Mouse (Mus musculus) adrenal gland, adult 10 weeks (tissue): ENCODE data around the gene Gm20388. TPM values are rescaled to one million over a fixed set of nuclear protein-coding genes. Genes with fewer than 3 reads are reported as not detected.

Experiments
- polyA plus RNA-seq: library from polyadenylated mRNA; stranded (reverse); fragments of 350-450 nt; fragmentation: Illumina TruSeq; extraction: RNeasy Lipid Tissue Mini Kit (QIAGEN cat#74804); gene quantifications from one replicate; pipeline ENCODE4 v1.2.3, GENCODE M21; 2014; ENCODE audit warnings: low read depth, low replicate concordance

Gm20388 gene
- polyA plus RNA-seq, 1 experiment from 2014 or later, result 7.6 TPM

DNA sequence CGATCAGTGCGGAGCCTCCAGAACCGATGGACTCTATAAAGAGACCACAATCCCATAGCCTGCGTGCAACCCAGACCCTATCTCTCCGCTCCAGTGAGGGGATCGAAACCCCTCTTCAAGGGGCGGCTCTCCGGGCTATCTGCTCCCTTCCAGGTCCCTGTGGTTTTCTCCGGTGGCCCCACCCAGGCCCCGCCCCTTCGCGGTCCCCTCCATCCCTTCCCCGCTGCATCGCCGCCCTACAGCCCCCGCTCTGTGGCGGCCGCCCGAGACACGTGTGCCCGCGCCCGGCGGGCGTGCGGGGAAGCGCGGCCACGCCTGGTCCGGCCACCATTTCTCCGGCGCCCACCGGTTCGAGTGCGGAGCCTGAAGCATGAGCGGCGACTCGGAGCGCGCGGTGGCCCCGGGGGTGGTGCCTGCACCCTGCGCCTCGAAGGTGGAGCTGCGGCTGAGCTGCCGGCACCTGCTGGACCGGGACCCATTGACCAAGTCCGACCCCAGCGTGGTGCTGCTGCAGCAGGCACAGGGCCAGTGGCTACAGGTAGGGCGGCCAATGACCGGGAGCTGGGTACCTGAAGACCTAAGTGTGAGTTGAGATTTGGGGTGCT, 3206.6 kb downstream of the Gm20388 start, which contains the start of gene Cpne7:
Gene Cpne7, plus strand, starts transcription at position 248 of the 605 bp plus-strand sequence.

DNA sequence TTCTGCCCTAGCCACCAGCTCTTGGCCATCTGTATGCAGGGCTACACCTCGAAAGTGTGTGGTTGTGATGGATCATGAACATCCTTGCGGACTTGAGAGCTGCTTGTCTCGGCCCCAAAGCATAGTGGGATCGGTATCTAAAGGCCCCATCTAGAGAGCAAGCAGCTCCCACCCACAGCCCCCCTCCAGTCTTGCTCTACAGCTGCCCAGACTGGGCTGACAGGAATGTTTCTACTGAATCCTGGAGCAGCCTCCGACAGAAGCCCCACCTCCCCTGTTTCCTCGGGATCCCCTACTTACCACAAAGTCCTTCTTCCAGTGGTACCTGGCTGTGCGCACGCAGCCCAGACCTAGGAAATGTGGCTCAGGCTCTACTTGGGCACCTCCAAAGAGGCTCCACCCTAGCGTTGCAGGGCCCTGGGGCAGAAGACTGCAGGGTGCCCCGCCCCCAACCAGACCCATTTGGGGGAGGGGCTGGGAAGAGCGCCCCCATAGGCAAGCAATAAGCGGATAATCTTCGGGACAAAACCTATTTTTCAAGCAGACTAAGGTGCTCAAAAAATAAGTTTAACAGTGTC, 3247.3 kb downstream of the Gm20388 start, which contains the start of gene Sult5a1:
Gene Sult5a1, minus strand, starts transcription at position 428 of the 578 bp plus-strand sequence.

DNA sequence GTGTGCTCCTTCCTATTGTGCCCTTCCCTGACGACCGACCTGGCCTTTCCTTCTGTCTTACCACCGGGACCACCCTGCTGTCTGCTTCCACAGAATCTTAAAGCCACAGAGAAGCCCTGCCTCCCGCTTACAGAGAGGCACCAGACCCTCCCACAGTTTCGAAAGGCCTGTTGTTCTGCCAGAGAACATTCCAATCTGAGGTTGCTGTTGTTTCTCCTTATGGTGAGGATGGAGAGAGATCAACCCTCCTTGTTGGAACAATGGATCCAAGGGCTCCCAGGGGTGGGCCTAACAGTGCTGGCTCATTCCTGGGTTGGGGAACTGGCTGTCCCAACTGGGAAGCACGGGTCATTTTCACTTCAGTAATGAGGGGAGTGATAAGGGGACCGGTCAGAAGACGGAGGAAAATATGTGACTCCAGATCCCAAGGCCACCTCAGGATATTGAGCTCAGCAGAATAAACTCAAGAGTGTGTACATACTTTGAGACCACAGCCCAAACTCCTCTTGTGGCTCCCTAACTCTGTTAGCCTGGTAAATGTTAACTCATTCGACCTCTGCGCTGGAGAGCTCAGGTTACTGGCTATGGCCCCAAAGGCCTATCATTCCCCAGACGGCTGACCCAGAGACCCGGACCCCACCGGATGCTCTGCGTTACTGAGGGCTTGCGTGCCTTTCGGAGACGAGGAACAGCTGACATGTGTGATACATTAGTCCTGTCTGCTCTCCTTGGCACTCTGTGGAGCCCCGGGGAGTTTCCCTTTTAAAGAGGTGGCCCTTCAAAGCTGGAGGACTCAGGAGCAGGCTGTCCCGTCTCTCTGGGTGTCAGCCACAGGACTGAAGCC, 3275.1 kb downstream of the Gm20388 start, which contains the start of gene Dpep1:
Gene Dpep1, plus strand, starts transcription at position 677 of the 844 bp plus-strand sequence.

DNA sequence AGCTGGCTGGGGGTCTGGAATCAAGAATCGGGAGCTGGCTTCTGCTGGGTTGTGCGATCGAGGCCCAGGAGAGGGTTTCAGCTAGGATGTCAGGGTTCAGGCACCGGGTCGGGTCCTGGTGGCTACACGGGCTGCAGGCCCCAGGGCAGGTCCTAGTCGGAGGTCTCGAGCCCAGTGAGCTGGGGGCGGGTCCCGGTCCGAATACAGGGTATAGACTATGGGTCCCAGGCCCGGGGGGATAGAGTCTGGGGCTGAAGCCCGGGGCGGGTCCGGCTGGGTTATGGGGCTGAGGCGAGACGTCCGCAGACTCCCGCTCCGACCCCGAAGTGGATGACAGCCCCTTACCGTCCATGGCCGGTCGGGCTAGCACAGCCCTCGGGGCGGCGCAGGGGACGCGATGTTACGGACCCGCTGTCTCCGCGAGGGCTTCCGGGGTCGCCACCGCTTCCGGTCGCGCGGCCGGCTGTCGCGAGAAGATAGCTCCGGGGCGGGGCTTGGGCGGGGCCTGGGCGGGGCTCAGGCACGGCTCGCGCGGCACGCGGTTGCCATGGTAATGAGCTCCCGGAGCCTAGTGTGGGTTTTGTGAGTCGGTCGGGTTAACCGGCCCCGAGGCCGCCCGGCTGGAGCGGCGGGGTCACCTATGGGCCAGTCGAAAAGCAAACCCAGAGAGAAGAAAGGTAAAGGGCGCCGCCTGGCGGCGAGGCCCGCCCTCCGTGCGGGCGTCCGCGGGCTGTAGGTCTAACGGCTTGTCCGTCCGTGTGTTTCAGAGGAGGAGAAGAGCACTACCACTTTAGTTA, 3301.9 kb downstream of the Gm20388 start, which contains the start of the genes Chmp1a and Spata33:
Gene Chmp1a, minus strand, starts transcription at position 443 of the 797 bp plus-strand sequence.
Gene Spata33, plus strand, starts transcription at position 512 of the 797 bp plus-strand sequence.

DNA sequence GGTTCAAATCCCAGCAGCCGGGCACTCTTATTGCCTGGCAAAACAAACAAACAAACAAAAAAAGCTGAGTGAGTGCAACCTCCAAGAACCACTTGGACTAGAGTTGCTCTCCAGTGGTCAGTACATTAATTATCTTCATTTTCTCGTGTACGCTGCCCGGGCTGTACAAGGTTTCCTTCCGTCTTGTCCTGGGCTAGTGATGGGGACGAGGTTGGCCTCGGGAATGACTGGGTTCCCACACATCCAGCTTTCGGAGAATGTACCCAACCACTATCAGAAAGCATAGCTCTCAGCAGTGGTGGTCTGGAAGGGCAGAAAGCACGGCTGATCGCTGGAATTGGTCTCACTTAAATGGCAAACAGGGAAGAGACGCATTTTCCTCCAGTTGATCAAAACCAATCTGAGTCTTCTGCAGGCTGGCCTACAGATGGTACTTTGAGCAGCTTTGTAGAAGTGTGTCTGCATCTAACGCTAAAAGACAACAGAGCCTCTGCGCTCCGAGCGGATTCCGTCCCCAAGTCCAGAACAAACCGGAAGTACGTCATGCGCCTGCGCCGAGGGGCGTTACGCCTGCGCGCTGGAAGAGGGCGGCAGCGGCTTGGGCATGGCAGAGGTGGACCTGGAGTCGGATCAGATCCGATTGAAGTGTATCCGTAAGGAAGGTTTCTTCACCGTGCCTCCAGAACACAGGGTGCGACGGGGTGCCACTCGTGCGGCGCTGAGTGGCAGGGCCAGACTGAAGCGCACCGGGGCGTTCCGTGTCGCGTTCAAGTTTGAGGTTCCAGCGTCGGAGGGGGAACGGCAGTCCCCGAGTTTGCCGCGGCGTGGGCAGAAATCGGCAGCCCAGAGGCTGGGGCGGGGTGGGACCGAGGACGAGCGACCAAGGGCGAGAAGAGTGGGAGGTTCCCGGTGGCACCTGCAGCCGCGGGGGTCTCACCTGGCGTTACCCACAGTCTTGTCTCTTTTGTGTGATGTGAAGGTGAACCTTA, 3313.9 kb downstream of the Gm20388 start, which contains the start of gene Cdk10:
Gene Cdk10, plus strand, starts transcription at position 565 of the 989 bp plus-strand sequence.

DNA sequence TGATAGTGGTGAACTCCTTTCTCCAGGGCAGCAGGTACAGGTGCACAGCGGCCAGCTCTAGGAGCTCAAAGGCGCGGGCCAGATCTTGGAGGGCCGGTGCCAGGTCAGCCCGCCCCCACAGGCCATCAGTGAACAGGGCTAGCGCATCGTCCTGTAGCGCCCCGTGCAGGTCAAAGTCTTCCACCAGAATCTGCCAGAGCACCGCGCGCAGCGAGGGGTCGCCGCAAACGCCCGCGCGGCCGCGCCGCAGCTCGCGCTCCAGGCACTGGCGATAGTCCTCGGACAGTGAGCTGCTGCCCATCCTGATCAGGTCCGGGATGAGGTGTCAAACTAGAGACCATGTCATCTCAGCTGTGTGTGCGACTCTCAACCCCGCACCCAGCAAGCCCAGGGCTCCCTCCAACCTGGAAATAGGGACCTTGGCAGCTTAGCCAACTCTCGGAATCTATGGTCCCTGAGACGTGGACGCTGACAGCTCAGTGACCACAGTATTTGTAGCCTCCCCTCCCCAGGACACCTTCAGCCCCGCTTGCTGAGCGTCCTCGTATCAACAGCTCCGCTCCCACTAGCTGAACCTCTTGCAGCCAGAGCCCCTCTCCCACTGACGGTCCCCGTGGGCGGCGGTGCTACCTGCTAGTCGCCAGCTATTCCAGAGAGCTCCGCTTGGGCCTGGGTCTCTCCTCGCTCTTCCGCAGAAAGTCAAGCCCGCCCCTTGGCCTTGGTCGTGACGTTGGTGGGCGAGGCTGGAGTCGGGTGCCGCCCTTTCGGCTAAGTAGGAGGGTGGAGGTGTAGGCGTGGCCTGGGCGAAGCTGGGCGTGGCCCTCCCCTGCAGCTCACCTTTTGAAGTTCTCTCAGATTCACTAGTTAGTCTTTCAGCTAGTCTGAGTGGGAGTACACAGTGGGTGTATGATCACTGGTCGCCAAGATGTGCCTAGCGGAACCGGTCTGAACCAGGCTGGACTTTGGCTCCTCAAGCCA, 3325.2 kb downstream of the Gm20388 start, which contains the start of gene Spata2l:
Gene Spata2l, minus strand, starts transcription at position 714 of the 978 bp plus-strand sequence.

DNA sequence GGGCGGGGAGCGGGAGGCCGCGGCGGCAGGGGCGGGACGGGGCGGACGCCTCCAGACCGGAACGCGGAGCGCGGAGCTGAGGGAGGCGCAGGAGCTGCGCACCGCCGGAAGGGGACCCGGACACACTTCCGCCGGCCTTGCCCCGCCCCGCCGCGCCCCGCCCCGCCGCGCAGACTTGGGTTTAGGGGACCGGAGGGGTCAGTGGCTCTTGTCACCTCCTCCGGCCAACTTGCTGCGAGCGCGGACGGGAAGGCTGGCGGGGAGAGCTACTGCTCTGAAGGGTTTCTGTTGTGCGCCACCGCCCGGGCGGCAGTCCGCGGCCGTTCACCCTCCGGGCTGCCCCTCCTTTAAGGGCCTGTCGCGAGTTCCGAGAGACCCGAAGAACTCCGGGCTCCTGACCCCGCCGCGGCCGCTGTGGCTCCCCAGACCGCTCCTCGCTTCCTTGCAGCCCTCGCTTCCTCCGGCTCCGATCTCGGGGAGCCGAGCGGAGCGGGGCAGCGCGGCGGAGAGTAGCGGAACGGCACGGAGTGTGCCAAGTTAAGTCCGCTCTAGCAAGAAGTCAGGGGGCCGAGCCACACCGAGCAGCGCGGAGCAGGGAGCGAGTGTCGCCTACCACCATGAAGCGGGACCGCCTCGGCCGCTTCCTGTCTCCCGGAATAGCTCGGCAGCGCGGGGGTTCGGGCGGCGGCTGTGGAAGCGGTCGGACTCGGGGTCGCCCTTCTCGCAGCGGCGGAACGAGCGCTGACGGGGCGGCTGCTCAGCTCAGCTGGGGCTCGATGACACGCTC, 3343.7 kb downstream of the Gm20388 start, which contains the start of the genes Zfp276 and Vps9d1:
Gene Zfp276, plus strand, starts transcription at position 97 of the 787 bp plus-strand sequence.
Gene Vps9d1, minus strand, starts transcription at position 250 of the 787 bp plus-strand sequence.

DNA sequence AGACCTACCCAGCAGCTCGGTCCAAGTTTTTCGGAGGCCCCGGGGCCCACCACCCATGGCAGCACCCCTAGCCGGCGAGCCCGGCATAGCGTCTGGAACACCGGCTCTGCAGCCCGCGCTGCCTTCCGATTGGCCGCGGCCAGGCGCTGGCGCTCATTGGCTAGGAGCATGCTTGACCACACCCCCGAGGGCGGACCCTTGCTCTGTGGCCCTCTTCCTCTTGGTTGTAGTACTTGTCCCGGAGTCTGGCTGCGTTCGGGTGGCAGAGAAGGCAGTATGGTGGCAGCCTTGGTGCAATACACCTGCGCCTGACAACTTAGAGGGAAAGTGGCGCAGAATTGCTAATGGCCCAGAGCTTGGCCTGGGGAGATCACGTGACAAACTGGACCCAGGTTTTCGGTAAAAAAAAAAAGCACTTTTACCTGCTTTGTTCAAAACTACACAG, 3407.8 kb downstream of the Gm20388 start, which contains the start of gene Fanca:
Gene Fanca, minus strand, starts transcription at position 110 of the 445 bp plus-strand sequence.

DNA sequence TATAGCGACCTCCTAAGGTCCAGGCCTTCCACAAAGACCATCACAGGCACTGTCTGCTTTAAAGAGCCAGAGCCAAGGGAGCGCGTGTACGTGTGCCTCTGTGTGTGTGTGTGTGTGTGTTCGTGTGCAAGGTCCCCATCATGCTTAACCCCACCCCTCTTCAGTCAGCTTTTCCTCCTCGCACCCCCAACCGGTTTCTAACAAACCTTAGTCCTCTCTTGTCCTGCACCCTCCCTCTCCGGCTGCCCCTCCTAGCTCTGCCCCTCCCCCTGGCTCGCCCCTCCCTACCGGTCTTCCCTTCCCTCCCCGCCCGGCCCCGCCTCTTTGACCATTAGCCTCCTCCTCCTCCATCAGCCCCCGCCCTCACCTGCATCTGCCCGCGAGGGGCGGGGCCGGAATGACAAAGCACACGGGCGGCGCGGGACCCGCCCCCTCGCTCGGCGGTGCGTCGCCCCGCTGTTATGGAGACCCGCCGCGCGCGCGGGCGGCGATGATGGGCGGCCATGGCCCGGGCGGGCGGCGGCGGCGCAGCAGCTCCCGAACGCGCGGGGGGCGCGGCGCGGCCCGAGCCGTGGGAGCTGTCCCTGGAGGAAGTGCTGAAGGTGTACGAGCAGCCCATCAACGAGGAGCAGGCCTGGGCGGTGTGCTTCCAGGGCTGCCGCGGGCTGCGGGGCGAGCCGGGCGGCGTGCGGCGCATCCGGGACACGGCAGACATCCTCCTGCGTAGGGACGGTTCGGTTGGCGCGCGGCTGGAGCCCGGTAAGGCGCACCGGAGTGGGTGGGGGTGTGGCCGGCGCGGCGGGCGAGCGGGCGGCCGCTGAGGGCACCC, 3421.8 kb downstream of the Gm20388 start, which contains the start of gene Spire2:
Gene Spire2, plus strand, starts transcription at position 452 of the 829 bp plus-strand sequence.

DNA sequence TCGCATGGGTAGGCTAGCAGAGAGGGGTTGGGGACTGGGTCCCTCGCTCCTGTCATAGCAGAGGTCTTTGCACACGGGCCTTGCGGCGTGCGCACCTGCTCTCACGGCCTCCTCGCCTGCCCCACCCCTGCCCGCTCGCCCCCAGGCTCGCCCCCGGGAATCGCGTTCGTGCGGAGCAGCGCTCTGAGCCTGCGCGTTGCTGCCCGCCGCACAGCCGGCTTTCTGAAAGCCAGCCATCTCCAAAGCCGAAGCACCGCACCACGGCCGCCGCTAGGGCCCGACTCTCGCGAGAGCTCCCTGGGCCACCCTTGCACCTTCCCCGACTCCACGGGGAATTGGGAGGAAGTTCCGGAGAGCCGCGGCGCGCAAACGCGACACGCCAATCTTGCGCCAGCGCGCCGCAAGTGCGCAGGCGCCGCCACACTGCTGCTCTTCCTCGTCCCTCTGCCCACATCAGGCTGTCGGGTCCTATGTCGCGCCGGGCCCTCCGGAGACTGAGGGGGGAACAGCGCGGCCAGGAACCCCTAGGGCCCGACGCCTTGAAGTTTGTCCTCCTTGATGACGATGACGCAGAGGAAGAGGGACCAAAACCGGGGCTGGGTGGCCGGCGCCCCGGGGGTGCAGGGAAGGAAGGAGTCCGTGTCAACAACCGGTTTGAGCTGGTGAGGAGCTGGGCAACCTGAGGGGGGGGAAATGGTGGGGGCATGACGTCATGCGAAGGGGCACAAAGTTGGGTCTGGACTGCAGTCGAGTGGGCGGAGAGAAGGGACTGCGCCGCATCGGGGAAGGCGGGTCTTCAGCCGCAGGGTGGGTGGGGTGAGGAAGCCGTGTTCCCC, 3463.0 kb downstream of the Gm20388 start, which contains the start of gene Tcf25:
Gene Tcf25, plus strand, starts transcription at position 351 of the 836 bp plus-strand sequence.

DNA sequence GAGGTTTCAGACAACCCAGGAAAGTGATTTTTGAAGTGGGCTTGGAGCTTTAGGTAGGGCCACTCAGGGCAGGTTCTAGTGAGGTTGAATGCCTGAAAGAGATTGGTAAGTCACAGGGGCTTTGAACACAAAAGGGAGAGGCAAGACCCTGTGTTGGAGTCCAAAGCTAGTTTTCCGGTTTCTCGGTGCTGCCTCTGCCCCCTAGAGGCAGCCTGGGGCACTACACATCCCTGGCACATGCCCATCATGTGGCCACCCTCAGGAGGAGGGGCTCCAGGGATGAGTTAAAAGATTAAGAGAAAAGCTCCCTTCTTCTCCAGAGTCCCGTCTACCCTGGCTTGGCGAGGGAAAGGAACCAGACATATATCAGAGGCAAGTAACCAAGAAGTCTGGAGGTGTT, 3496.1 kb downstream of the Gm20388 start, which contains the start of gene Mc1r:
Gene Mc1r, plus strand, starts transcription at position 322 of the 400 bp plus-strand sequence.

DNA sequence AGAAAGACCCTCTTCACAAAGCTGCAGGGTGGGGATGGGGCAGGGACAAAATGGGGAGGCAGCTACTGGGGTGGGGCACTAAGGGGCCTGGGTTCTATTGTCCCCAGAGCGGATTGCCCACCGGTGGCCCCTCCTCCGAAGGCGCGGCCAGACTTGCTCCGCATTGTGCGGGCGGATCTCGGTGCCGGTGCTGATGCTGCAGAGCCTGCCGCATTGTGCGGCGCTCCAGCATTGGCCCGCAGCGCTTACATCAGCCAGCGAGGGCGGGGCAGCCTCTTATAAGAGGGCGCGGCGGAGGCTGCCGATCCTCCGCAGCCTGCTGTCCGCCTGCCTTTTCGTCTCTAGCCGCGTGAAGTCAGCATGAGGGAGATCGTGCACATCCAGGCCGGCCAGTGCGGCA, 3500.6 kb downstream of the Gm20388 start, which contains the start of gene Tubb3:
Gene Tubb3, plus strand, starts transcription at position 179 of the 400 bp plus-strand sequence.

DNA sequence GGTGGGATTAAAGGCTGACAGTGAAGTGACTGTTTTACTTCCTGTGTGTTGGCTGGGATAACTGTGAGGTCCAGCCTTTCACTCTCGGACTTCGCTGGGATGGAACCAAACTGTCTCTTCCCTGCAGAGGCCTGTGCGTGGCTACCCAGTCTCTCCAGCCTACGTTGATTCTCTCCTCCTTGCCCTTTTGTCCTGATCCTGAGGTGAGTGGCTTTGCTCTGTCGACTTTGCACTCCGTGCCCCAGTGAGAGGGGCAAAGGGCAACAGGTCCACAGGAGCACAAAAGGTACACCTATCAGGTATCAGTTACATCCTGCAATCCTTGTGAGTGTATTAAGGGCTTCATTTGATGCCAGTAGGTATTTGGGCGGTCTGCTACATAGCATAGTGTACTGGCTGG, 3512.8 kb downstream of the Gm20388 start, which contains the start of gene Def8:
Gene Def8, plus strand, starts transcription at position 87 of the 400 bp plus-strand sequence.

DNA sequence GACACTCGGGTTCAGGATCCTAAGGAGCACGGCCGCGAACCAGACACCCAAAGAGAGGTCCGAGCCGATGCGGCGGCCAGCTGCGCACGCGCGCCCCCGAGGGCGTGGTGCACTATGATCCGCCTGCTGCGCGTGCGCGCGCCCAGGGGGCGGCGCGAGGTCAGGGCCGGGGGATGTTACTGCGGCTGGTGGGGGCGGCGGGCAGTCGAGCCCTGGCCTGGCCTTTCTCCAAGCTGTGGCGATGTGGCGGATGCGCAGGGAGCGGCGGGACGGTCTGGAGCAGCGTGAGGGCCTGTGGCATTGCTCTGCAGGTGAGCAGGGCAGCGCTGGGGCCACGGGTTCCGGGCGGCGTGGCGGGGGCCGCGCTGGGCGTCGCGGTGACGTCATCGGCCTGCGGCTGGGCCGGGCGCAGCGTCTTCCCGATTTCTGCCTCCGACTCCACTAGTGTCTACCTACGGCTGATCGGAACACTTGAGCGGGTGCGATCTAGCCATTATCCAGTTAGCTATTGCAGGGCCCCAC, 3567.2 kb downstream of the Gm20388 start, which contains the start of gene Afg3l1:
Gene Afg3l1, plus strand, starts transcription at position 167 of the 522 bp plus-strand sequence.

DNA sequence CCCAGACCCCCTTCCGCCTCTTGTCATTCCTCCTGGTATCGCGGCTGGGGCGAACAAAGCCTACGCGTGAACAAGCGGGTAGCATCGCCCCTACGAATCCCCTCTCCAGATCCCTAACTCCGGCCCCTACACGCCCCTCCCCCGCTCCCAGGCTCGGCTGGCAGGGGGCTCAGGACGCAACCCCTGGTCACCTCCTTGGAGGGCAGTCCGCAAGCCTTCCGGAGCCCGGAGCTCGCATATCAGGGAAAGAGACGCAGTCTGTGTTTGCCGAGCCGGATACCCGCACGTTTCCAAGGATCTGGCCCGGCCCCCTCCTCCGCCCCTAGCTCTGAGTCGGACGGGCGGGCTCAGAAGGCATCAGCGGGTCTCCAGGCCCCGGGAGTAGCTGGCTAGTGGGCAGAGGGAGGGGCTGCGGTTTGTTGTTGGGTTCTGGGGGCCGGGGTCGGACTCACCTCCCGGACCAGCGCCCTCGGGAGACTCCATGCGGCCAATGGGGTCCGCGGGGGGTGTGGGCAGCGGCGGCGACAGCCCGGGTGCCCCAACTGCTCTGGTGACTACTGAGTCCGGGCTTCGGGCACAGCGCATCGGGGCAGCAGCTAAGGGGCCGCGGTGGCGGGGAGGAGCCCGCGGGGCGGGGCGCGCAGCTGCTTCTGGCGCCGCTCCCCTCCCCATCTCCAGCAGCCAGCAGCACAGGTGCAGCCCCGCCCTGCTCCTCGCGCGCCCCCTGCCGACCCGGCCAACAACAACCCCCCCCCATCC, 3604.3 kb downstream of the Gm20388 start, which contains the start of gene Dbndd1:
Gene Dbndd1, minus strand, starts transcription at position 683 of the 759 bp plus-strand sequence.

